ENCODE assay signal across 9 mouse cellular contexts in the genomic region with DNA sequence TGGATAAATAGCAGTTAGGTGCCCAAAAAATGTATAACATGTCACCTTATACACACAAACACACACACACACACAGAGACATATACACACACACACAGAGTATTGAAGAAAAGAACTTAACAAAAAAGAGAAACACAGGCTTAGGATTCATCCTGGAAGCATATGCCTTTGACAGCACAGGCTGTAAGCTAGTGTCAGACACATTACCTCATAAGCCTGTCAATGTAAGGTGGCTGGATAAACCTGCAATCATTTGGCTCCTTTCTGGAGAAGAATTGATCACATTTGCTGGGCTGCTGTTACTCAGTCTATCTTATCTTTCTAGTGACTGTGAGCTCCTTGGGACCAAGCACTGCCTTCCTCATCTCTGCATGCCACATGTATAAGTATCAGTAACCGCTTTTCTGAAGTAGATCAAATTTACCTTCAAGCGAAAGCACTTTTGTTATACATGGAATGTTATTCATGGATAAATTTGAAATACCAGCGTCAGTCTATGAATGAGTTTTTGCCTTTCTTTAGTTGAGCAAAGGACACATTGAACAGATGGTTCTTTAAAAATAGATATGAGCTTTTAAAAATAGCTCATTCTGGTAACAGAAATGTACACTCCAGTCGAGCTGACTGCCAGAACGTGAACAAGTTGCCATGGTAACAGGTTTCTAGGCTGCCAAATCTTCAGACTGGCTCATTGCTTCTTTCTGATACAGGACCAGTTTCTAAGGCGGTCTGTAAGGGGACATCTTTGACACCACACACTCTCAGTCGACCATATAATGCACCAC. TPM values are rescaled to one million over a fixed set of nuclear protein-coding genes. Genes with fewer than 3 reads are reported as not detected.
DNase-seq lines count a peak whose midpoint lies in the region.
"Had no signal": no experiment of that assay in that cellular context is flagged by ENCODE, and none has a peak within 500 bp of the region (broad histone marks: within the 10 kb centered on the region; RNA-seq: fewer than 3 reads in every experiment).

No protein-coding gene starts in this region.

- peak; percentile 39 for DNase-seq in gastrocnemius, adult 18-20 months (ENCODE audit: low spot score)
- no peak for DNase-seq in gastrocnemius, postnatal 10 days
- peak; percentile 67 for DNase-seq in adipocyte (ENCODE audit: low spot score)
- DNase-seq in frontal cortex, adult 2 months (ENCODE audit: extremely low spot score in 1 of 2, low spot score in 1 of 2), result peak; percentile 85 to 89
- DNase-seq in left cerebral cortex, adult 11 months (ENCODE audit: low spot score), result peak; percentile 84
- peak; percentile 50 for DNase-seq in right cerebral cortex, postnatal 4 days
- DNase-seq in kidney, postnatal 14 days, result no peak
- no peak for DNase-seq in ovary, postnatal 36 days (ENCODE audit: low spot score)
- DNase-seq: liver, embryonic 13.5 days had no signal

RNA-seq across cellular contexts. Expression of a gene that starts 51.8 kb away (rescaled TPM):
- 1 to 10 TPM; 4.1 to 5.3 TPM for total RNA-seq in gastrocnemius, adult 18-20 months (2021)
- 10 to 100 TPM in 1 of 2 experiments, 1 to 10 TPM in 1; 8.0 to 14.2 TPM for total RNA-seq in gastrocnemius, postnatal 10 days (2021)
- 5.0 and 7.1 TPM in 2 replicates for polyA plus RNA-seq in frontal cortex, adult 2 months (2012; rRNA removed)

Comparison
In these comparisons a context has a peak if more than half of its experiments do, and no peak if none do; other contexts are left out.
1. DNase-seq: peak in gastrocnemius, adult 18-20 months (single experiment), adipocyte (single experiment), frontal cortex, adult 2 months (2 of 2), left cerebral cortex, adult 11 months (single experiment) and right cerebral cortex, postnatal 4 days (single experiment); none in gastrocnemius, postnatal 10 days (single experiment), kidney, postnatal 14 days (single experiment) and ovary, postnatal 36 days (single experiment).